Mouse (Mus musculus) MEL (cell line): ENCODE measurements around the gene Trim47. TPM values are rescaled to one million over a fixed set of nuclear protein-coding genes. Genes with fewer than 3 reads are reported as not detected.

ENCODE experiments used
- DNase-seq: peaks from one replicate; pipeline ENCODE4 v3.0.0; 2011; ENCODE audit warnings: low read depth, low spot score
- H3K27ac ChIP-seq: 2 replicates; pipeline ENCODE4 v1.5.1; 2012; ENCODE audit warnings: low read depth, mild to moderate bottlenecking, control low read depth, low read length, moderate library complexity; ENCODE audit not compliant: control insufficient read depth
- H3K27me3 ChIP-seq, 2 experiments: fragments of 150-350 bp in 1 of 2; sonication (generic) in 1 of 2; 2 replicates each; pipeline ENCODE4 v1.6.1; 2012; ENCODE audit warnings: low read length in 2 of 2, mild to moderate bottlenecking in 2 of 2, improper control_type of control experiment in 1 of 2, moderate library complexity in 1 of 2; ENCODE audit not compliant: insufficient read depth in 2 of 2, control insufficient read depth in 1 of 2
- H3K36me3 ChIP-seq, 2 experiments: 2 replicates each; pipeline ENCODE4 v1.6.1; 2012 to 2014; ENCODE audit warnings: low read length in 2 of 2, improper control_type of control experiment in 1 of 2, inconsistent platforms in 1 of 2, mild to moderate bottlenecking in 1 of 2; ENCODE audit not compliant: insufficient read depth in 2 of 2, control insufficient read depth in 1 of 2
- H3K4me1 ChIP-seq, 2 experiments: fragments of 150-350 bp in 1 of 2; sonication (generic) in 1 of 2; 2 replicates each; pipeline ENCODE4 v1.6.1; 2012; ENCODE audit warnings: low read length in 2 of 2, improper control_type of control experiment in 1 of 2, mild to moderate bottlenecking in 1 of 2; ENCODE audit not compliant: insufficient read depth in 2 of 2, control insufficient read depth in 1 of 2
- H3K4me3 ChIP-seq, 2 experiments: fragments of 150-350 bp in 1 of 2; sonication (generic) in 1 of 2; 2 replicates each; pipeline ENCODE4 v1.5.1; 2012; ENCODE audit warnings: low read depth in 2 of 2, low read length in 2 of 2, mild to moderate bottlenecking in 2 of 2, moderate library complexity in 2 of 2, control low read depth in 1 of 2, improper control_type of control experiment in 1 of 2; ENCODE audit not compliant: control insufficient read depth in 1 of 2, insufficient read depth in 1 of 2
- H3K79me2 ChIP-seq: 2 replicates; pipeline ENCODE4 v1.6.1; 2012; ENCODE audit warnings: mild to moderate bottlenecking, low read length, moderate library complexity; ENCODE audit not compliant: control insufficient read depth, poor library complexity, insufficient read depth
- H3K9ac ChIP-seq: 2 replicates; pipeline ENCODE4 v1.6.1; 2012; ENCODE audit warnings: low read depth, mild to moderate bottlenecking, control low read depth, low read length, moderate library complexity; ENCODE audit not compliant: control insufficient read depth, poor library complexity, severe bottlenecking
- H3K9me3 ChIP-seq: fragments of 150-350 bp; sonication (generic); replicated peaks from 2 replicates; pipeline ENCODE4 v1.6.1; 2012; ENCODE audit warnings: mild to moderate bottlenecking, low read length, improper control_type of control experiment, moderate library complexity; ENCODE audit not compliant: insufficient read depth
- BHLHE40 ChIP-seq: IDR thresholded peaks from 2 replicates; pipeline ENCODE4 v1.6.1; 2012; ENCODE audit warnings: low read depth, mild to moderate bottlenecking, inconsistent platforms, low read length, improper control_type of control experiment, borderline replicate concordance
- CHD1 ChIP-seq: IDR thresholded peaks from 2 replicates; pipeline ENCODE4 v1.6.1; 2012; ENCODE audit warnings: low read depth, mild to moderate bottlenecking, inconsistent platforms, low read length, improper control_type of control experiment
- CTCF ChIP-seq, 3 experiments: IDR thresholded peaks in 2 of 3; conservative IDR thresholded peaks in 1 of 3; 2 replicates each; pipeline ENCODE4 v1.5.1; 2011 to 2012; ENCODE audit warnings: low read length in 3 of 3, low read depth in 2 of 3, mild to moderate bottlenecking in 2 of 3, improper control_type of control experiment in 1 of 3, inconsistent platforms in 1 of 3, mixed read lengths in 1 of 3, moderate library complexity in 1 of 3; ENCODE audit not compliant: control insufficient read depth in 1 of 3, insufficient read depth in 1 of 3, poor library complexity in 1 of 3, severe bottlenecking in 1 of 3
- ELF1 ChIP-seq: IDR thresholded peaks from 2 replicates; pipeline ENCODE4 v1.6.1; 2014; ENCODE audit warnings: low read depth, mild to moderate bottlenecking, inconsistent platforms, low read length, improper control_type of control experiment, moderate library complexity
- EP300 ChIP-seq, 2 experiments: IDR thresholded peaks; 2 replicates each; pipeline ENCODE4 v1.6.1; 2011; ENCODE audit warnings: improper control_type of control experiment in 2 of 2, low read length in 2 of 2, low read depth in 1 of 2, mild to moderate bottlenecking in 1 of 2
- ETS1 ChIP-seq: IDR thresholded peaks from 2 replicates; pipeline ENCODE4 v1.6.1; 2012; ENCODE audit warnings: low read depth, mild to moderate bottlenecking, inconsistent platforms, low read length, improper control_type of control experiment, moderate library complexity
- GABPA ChIP-seq: IDR thresholded peaks from 2 replicates; pipeline ENCODE4 v1.6.1; 2012; ENCODE audit warnings: low read depth, mild to moderate bottlenecking, inconsistent platforms, low read length, improper control_type of control experiment, moderate library complexity
- HCFC1 ChIP-seq: IDR thresholded peaks from 2 replicates; pipeline ENCODE4 v1.6.1; 2012; ENCODE audit warnings: low read depth, mild to moderate bottlenecking, inconsistent platforms, low read length, improper control_type of control experiment, moderate library complexity
- JUND ChIP-seq: IDR thresholded peaks from 2 replicates; pipeline ENCODE4 v1.6.1; 2011; ENCODE audit warnings: low read depth, mild to moderate bottlenecking, improper control_type of control experiment, low read length
- KAT2A ChIP-seq: conservative IDR thresholded peaks from 2 replicates; pipeline ENCODE4 v1.6.1; 2012; ENCODE audit warnings: low read depth, low read length, improper control_type of control experiment, inconsistent platforms
- MAFK ChIP-seq: IDR thresholded peaks from 2 replicates; pipeline ENCODE4 v1.6.1; 2011; ENCODE audit warnings: low read depth, mild to moderate bottlenecking, low read length, improper control_type of control experiment, borderline replicate concordance
- MAZ ChIP-seq: IDR thresholded peaks from 2 replicates; pipeline ENCODE4 v1.6.1; 2012; ENCODE audit warnings: low read depth, mild to moderate bottlenecking, inconsistent platforms, low read length, improper control_type of control experiment
- MEF2A ChIP-seq: IDR thresholded peaks from 2 replicates; pipeline ENCODE4 v1.6.1; 2014; ENCODE audit warnings: low read depth, mild to moderate bottlenecking, inconsistent platforms, low read length, improper control_type of control experiment; ENCODE audit not compliant: poor library complexity, insufficient replicate concordance, severe bottlenecking; ENCODE audit errors: extremely low read depth
- MYC ChIP-seq: IDR thresholded peaks from 2 replicates; pipeline ENCODE4 v1.6.1; 2011; ENCODE audit warnings: low read depth, mild to moderate bottlenecking, low read length, improper control_type of control experiment, moderate library complexity
- POLR2A ChIP-seq, 2 experiments: IDR thresholded peaks; 2 replicates each; pipeline ENCODE4 v1.6.1; 2011 to 2012; ENCODE audit warnings: low read length in 2 of 2, mild to moderate bottlenecking in 2 of 2, control low read depth in 1 of 2, improper control_type of control experiment in 1 of 2, low read depth in 1 of 2, moderate library complexity in 1 of 2; ENCODE audit not compliant: control insufficient read depth in 1 of 2, insufficient read depth in 1 of 2, poor library complexity in 1 of 2
- RAD21 ChIP-seq: IDR thresholded peaks from 2 replicates; pipeline ENCODE4 v1.6.1; 2011; ENCODE audit warnings: mild to moderate bottlenecking, low read depth, low read length, improper control_type of control experiment
- RCOR1 ChIP-seq: IDR thresholded peaks from 2 replicates; pipeline ENCODE4 v1.6.1; 2012; ENCODE audit warnings: low read depth, mild to moderate bottlenecking, inconsistent platforms, low read length, improper control_type of control experiment
- TAL1 ChIP-seq: IDR thresholded peaks from 2 replicates; pipeline ENCODE4 v1.6.1; 2012; ENCODE audit warnings: mild to moderate bottlenecking, inconsistent platforms, low read length, moderate library complexity, mixed read lengths
- TBP ChIP-seq: IDR thresholded peaks from 2 replicates; pipeline ENCODE4 v1.8.0; 2011; ENCODE audit warnings: low read depth, low read length, improper control_type of control experiment
- TCF12 ChIP-seq: IDR thresholded peaks from 2 replicates; pipeline ENCODE4 v1.6.1; 2014; ENCODE audit warnings: low read depth, mild to moderate bottlenecking, inconsistent platforms, low read length, improper control_type of control experiment, moderate library complexity
- UBTF ChIP-seq: IDR thresholded peaks from 2 replicates; pipeline ENCODE4 v1.6.1; 2012; ENCODE audit warnings: low read depth, mild to moderate bottlenecking, inconsistent platforms, low read length, improper control_type of control experiment, moderate library complexity, borderline replicate concordance; ENCODE audit not compliant: insufficient read depth
- USF1 ChIP-seq: IDR thresholded peaks from 2 replicates; pipeline ENCODE4 v1.6.1; 2014; ENCODE audit warnings: low read depth, mild to moderate bottlenecking, inconsistent platforms, low read length, improper control_type of control experiment, moderate library complexity
- ZKSCAN1 ChIP-seq: IDR thresholded peaks from 2 replicates; pipeline ENCODE4 v1.6.1; 2012; ENCODE audit warnings: low read depth, mild to moderate bottlenecking, inconsistent platforms, low read length, improper control_type of control experiment, moderate library complexity
- ZNF384 ChIP-seq: IDR thresholded peaks from 2 replicates; pipeline ENCODE4 v1.6.1; 2012; ENCODE audit warnings: low read depth, mild to moderate bottlenecking, inconsistent platforms, low read length, improper control_type of control experiment
- polyA plus RNA-seq, 2 experiments: library from polyadenylated mRNA; stranded (reverse) in 1 of 2; unstranded in 1 of 2; fragments of >175 nt in 1 of 2; fragments of >200 nt in 1 of 2; gene quantifications; 2 replicates each; pipeline versions ENCODE4 v1.2.1 to v1.2.4; 2012; ENCODE audit warnings: low replicate concordance in 2 of 2, low read depth in 1 of 2; ENCODE audit not compliant: insufficient read length in 2 of 2, insufficient read depth in 1 of 2, missing spikeins in 1 of 2
- total RNA-seq: library from RNA; depleted of rRNA; stranded (reverse); fragments of 300-350 nt; gene quantifications from 2 replicates; pipeline ENCODE4 v1.2.3, GENCODE M21; 2012

The Trim47 gene
- total and polyA plus RNA-seq, 3 experiments, result 5.6 to 6.7 TPM; not detected in 1

- no peak overlapping the region for H3K4me3 ChIP-seq
- H3K27me3 ChIP-seq, result no peaks in the 10 kb centered on the region
- no peak overlapping the region for H3K9ac ChIP-seq
- no peaks in the 10 kb centered on the region for H3K36me3 ChIP-seq
- no peak for TF ChIP-seq HCFC1
- no peak for TF ChIP-seq POLR2A (IDR thresholded peaks at IDR 0.05; ENCODE audit: control insufficient read depth in 1 of 2, insufficient read depth in 1 of 2, low read depth in 1 of 2, low read length in 2 of 2, poor library complexity in 1 of 2)
- TF ChIP-seq CHD1, result no peak
- TF ChIP-seq GABPA, result no peak
- TF ChIP-seq JUND, result no peak
- no peak for TF ChIP-seq TAL1
- TF ChIP-seq MAFK, result no peak
- no peak for TF ChIP-seq KAT2A
- TF ChIP-seq MAZ, result no peak
- TF ChIP-seq RCOR1, result no peak
- TF ChIP-seq EP300 (IDR thresholded peaks at IDR 0.05; ENCODE audit: low read depth in 1 of 2, low read length in 2 of 2), result no peak
- no peak for TF ChIP-seq RAD21
- no peak for TF ChIP-seq UBTF
- no peak for TF ChIP-seq TBP
- no peak for TF ChIP-seq ZKSCAN1
- TF ChIP-seq TCF12, result no peak
- no peak for TF ChIP-seq ZNF384
- TF ChIP-seq CTCF (IDR thresholded peaks at IDR 0.05 in 2 of 3, conservative IDR thresholded peaks at IDR 0.05 in 1 of 3; ENCODE audit: control insufficient read depth in 1 of 3, insufficient read depth in 1 of 3, low read depth in 2 of 3, low read length in 3 of 3, poor library complexity in 1 of 3, severe bottlenecking in 1 of 3), result no peak
- TF ChIP-seq, all 39 proteins: peak for 0
- Histone ChIP-seq H3K9me3 (no peaks in the 10 kb centered on the region), H3K79me2 (no peaks in the 10 kb centered on the region), H3K4me1 (no peaks in the 10 kb centered on the region), H3K27ac (no peak overlapping the region)
- no peak for DNase-seq
Observed at GRCm38 (mm10) chr11:116110540-116110939, 16.5 kb downstream of the Trim47 start.

- no peaks in the 10 kb centered on the region for H3K27me3 ChIP-seq
- H3K27ac ChIP-seq, result no peak overlapping the region
- H3K79me2 ChIP-seq, result no peaks in the 10 kb centered on the region
- H3K9me3 ChIP-seq, result no peaks in the 10 kb centered on the region
- DNase-seq, result no peak
- no peak overlapping the region for H3K9ac ChIP-seq
- TF ChIP-seq MEF2A, result no peak
- no peak for TF ChIP-seq BHLHE40
- TF ChIP-seq CHD1, result no peak
- no peak for TF ChIP-seq KAT2A
- no peak for TF ChIP-seq MYC
- no peak for TF ChIP-seq ETS1
- no peak for TF ChIP-seq USF1
- no peak for TF ChIP-seq ELF1
- no peak for TF ChIP-seq MAFK
- TF ChIP-seq UBTF, result no peak
- TF ChIP-seq RAD21, result no peak
- TF ChIP-seq HCFC1, result no peak
- H3K4me3 ChIP-seq, result no peak overlapping the region
- no peaks in the 10 kb centered on the region for H3K36me3 ChIP-seq
- H3K4me1 ChIP-seq, result no peaks in the 10 kb centered on the region
Observed at GRCm38 (mm10) chr11:116110131-116110530, 16.9 kb downstream of the Trim47 start.
